Mouse (Mus musculus) heart, adult 2 months (tissue): Measurements from ENCODE around the gene Gtf2ird2.

Source experiments
- CTCF ChIP-seq: fragments of 200-600 bp; IDR thresholded peaks from 2 replicates; pipeline ENCODE4 v1.8.1; 2022; ENCODE audit warnings: antibody characterized with exemption, mild to moderate bottlenecking, moderate library complexity
- EP300 ChIP-seq: fragments of 200-500 bp; IDR thresholded peaks from 2 replicates; pipeline ENCODE4 v1.6.1; 2011; ENCODE audit warnings: low read depth, low read length, control low read depth; ENCODE audit not compliant: insufficient read depth
- POLR2A ChIP-seq: fragments of 200-500 bp; IDR thresholded peaks from 2 replicates; pipeline ENCODE4 v1.6.1; 2011; ENCODE audit warnings: mild to moderate bottlenecking, low read depth, low read length, control low read depth; ENCODE audit not compliant: insufficient read depth

DNA sequence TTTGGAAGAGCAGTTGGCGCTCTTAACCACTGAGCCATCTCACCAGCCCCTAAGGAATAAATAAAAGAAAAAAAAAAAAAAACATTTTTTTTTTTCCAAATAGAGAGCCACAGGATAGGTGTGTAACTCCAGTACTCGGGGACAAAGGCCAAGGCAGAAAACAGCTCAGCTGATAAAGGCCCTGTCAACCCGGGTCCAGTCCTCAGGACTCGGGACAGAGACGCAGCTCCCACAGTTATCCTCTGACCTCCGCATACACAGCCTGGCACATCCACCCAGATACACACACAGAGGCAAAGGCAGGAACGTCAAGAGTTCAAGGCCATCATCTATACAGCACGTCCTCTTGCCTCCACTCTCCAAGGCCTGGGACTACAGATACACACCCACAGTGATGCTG, 13.7 kb upstream of the Gtf2ird2 start:
- TF ChIP-seq CTCF (no peak), POLR2A (no peak), EP300 (no peak)
